Mouse (Mus musculus) retina, postnatal 7 days (tissue): ENCODE data around the gene Tnfrsf4.

Experiments used
- DNase-seq: peaks from one replicate; pipeline ENCODE4 v3.0.0-alpha.2; 2012; ENCODE audit warnings: low read depth, low spot score

The Tnfrsf4 gene

DNA sequence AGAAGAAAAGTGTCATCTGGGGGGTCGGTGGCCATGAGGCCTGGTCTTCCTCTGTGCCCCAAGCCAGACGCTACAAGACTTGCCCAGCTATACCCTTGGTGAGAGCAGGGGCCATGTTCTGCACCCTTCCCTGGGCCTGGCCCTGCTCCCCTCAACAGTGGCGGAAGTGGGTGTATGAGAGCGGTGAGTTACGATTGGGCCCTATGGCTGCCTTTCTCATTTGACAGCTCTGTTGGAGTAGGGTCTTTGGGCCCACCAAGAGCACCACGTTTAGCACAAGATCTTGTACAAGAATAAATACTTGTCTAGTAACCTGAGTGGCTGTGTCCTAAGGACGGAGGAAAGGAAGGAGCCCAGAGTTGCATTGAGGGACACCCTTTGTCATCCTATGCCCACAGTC, 14.9 kb downstream of the Tnfrsf4 start:
- DNase-seq = no peak

DNA sequence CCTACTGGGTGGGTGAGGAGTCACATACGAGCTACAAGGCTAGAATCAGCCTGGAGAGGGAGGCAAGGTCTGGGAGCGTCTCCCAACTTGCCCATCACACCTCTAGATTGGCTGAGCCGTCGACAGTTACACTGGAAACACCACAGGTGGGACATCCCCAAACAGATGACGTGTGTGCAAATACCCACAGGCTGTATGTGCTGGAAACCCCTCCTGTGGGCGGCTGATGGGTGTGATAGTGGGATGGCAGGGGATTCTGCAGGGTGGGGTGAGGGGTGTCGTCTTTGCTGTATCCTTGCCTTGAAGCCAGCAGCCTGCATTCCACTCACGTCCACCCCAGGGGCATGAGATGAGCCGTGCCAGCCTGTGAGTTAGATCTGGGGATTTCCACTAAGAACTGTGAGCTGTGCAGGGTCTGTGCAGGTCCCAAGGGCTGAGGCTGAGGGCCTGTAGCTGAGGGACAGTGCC, 17.0 kb downstream of the Tnfrsf4 start:
- DNase-seq = no peak

DNA sequence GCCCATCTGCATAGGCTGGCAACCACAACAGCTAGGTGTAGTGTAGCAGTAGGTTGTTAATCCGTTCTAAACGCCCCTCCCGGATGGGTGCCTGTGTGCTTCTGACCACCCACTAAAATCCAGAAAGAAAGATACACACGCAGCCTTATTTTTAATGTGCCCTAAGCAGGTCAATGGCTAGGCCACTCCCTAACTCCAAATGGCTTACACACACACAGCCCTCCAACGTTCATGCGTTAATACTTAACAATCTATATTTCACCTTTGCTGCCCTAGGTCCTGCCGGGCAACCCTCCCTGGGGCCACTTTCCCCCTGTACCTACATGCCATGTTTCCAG, 17.6 kb downstream of the Tnfrsf4 start:
- no peak for DNase-seq

DNA sequence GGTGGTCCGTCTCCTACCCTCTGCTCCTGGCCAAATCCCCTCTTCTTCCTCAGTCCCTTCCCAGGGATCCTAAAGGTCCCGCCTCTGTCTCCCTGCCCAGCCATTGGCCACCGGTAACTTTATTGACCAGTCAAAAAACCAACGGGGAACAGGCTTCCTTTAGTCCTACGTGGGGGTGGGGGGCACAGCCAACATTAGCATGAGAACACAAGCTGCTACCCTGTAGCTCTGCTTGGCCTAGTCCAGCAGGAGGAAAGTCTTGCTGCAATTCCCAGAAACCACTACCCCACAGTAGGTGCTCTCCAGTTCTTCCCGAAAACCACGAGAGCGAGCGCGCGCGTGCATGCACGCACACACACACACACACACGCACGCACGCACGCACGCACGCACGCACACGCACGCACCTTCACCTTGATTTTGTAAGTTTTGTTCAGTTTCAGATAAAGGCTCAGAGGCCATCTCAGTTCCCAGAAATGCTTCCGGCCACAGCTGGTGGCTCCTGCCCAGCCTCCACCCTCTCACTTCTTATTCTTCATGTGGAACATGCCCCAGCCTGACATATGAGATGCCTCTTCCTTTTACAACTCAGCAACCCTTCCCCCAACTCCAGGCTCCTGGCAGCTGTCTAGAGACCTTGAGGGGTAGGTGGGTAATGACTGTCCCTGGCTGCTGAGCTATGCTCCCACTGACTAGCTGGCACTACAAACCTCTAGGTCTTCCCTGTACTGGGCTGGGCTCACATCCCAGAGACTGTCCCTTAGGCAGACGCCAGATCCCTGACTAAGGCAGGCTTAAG, 18.1 kb downstream of the Tnfrsf4 start:
- DNase-seq = peak; percentile 59

DNA sequence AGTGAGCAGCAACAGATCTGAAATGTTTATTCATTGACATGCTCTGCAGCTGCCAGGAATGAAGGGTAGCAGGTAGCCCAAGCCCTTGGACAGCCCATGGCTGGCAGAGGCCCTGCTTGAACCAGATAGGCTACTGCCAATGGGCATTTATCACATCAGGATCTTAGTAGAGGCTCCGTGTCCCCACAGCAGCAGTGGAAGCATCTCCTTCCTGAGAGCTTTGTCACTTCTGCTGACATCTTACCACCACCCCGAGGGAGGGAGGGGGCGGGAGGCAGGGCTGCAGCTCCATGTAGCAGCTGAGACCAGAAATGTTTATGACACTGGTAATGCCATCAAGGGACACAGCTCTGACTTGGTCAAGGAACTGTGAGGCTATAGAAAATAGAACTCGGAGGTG, 19.2 kb downstream of the Tnfrsf4 start:
- DNase-seq = no peak

DNA sequence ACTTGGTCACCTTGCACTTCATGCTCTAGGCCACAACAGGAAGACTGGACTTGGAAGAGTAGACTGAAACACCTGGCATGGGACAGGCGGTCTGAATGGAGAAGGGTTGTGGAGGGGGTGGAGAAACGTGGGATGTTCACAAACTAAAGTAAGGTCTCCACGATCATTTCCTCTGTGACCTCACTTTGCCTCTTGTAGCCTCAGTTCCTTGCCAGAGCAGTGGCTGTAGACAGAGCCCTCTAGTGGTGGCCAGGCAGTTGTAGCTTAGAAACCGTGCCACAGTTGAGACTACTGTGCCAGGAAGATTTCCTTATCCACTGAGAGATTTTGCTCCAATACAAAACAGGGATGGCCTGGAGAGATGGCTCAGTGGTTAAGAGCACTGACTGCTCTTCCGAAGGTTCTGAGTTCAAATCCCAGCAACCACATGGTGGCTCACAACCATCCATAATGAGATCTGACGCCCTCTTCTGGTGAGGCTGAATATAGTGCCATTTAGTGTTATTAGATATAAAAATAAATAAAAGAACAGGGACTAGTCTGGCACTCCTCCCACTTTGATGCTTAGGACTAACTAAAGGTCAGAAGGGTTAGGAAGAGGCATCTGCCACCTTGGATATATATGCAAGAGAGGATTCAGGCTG, 20.0 kb downstream of the Tnfrsf4 start:
- DNase-seq = peak; percentile 35

DNA sequence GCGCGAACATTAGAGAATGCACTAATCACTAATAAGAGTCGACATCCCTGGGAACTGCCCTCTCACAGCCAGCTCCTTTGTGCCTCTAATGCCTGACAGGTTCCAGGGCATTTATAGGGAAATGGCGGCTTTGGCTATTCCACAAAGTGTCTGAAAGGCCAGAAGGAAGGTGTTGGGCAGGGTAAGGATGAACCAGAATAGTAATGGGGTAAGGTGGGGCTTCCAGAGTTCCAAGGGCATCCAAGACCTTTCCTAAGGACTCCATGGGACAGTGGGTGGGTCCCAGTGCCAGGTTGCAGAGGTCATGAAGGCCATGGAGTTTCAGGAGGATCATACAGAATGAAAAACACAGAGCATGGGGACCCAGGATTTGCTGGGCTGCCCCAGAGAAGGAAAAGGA, 20.7 kb downstream of the Tnfrsf4 start:
- DNase-seq = no peak

DNA sequence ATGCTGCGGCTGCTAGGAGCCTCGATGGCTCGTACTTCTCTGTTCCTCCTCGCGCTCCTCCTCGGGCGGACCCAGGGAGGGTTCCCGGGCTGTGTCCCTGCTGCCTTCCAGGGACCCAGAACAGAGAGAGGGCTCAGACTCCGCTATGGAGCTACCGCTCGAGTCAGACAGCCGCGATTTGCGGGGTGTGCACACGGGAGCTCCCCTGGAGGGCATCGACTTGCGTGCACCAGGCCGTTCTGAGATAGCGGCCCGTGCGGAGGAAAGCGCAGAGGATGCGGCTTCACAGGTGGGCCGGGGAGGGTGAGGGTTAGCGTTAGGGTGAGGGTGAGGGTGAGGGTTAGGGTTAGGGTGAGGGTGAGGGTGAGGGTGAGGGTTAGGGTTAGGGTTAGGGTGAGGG, 21.3 kb downstream of the Tnfrsf4 start:
- DNase-seq = no peak

DNA sequence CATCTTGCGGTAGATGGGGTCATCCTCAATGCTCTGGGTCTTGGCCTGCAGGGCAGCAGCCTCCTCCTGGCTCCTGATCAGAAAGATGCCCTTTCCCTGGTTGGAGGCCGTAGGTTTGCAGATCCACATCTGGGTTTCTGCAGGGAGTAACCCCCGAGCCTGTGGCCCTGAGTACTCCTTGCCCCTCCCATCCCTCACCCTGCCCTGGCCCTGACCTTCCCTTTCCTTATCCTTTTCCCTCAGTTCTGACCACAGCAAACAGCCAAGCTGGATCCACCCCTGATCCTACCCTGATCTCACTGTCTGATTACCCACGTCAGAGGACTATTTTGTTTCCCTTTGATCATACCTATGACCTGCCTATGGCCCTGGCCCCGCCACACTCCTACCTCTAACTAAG, 31.1 kb downstream of the Tnfrsf4 start:
- DNase-seq = no peak

DNA sequence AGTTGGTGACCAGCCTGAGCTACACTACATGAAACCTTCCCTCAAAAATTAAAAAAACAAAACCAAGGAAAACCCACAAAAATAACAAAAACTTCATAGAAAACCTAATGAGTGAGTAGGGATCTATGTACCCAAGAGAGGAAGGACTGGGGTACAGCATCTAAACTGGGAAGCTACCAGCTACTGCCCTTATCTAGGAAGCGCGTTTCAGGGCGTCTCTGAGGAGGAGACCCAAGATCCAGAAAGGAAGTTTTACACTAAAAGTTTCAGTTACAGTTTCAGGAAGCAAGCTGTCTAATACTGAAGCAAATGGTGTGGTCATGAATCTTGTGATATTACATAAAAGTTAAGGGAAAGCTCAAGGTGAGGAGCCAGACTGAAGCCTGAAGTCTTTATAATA, 36.1 kb downstream of the Tnfrsf4 start:
- DNase-seq = no peak

DNA sequence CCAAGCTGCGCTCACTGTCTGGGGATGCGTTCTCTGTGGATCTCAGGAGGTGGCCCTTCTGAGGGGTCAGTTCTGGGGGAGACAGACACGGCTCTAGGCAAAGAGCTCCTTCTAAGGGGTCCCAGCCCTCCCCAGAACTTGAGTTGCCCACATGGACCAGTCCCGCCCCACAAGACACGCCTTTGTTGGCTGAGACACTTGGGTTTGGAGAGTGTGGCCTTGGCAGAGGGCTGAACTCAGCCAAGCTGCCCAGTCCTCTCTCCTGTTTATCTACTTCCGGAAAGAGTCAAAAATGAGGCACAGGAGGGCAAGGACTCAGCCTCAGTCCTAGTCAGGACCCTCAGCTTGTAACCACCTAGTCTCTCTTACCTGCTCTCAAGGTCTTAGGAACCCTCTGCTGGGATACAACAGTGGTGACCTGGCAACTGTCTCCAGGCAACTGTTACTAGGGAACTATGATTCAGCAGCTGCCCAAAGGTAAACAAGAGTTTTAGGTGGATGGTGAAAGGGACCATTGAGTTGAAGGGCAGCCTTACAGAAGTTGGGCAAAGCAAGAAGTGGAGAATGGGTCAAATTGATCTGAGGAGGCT, 36.8 kb downstream of the Tnfrsf4 start:
- DNase-seq = no peak

DNA sequence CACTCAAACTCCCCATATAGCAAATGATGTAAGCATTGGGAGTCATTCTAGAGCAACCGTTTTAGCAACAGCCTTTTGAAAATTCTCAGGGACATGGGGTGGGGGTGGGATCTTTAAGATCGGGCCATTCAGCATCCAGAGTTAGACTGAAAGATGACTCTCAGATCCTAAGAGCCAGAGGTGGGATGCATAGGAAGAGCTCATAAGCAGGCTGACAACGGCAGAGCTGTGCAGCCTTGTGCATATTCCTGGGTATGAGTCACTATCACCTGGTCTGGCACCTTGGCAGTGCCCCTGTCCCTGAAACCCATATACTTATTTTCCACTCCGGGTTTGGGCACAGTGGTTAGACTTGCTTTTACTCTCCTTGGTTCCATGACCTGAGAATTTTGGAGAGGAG, 39.5 kb downstream of the Tnfrsf4 start:
- DNase-seq = no peak

DNA sequence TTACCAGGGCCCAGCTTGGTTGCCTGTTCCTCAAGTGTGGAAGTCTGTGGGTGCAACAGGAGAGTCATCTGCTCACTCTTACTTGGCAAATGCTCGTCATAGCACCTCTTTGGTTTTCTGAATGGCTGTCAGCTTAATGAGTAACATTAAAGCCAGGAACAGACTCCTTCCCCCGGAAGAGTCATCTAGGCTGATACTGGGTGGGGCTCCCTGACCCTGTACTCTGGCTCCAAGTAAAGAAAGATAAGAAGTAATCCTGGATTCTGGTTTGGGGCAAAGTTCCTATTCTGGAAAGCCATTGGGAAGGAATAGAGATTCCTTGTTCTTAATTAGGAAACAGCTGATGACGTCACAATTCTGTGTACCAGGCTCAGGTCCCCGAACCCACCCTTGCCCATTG, 40.5 kb downstream of the Tnfrsf4 start:
- DNase-seq = no peak

DNA sequence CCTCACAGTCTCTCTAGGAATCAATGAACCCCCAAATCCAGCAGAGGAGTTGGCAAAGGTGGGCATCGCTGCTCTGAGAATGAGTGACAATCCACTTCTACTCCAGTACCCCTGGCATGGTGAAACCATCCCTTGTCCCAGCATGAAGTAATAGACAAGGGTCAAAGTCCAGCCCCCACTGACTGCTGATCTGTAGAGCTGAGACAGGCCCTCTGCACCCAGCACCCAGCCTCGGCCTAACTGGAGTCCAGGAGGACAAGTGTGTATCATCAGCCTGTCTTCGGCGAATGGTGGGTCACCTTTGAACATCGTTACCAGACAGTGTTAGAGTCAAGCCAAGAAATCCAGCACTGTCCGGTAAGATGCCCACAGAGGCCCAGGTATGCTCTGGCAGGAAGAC, 41.0 kb downstream of the Tnfrsf4 start:
- DNase-seq = no peak

DNA sequence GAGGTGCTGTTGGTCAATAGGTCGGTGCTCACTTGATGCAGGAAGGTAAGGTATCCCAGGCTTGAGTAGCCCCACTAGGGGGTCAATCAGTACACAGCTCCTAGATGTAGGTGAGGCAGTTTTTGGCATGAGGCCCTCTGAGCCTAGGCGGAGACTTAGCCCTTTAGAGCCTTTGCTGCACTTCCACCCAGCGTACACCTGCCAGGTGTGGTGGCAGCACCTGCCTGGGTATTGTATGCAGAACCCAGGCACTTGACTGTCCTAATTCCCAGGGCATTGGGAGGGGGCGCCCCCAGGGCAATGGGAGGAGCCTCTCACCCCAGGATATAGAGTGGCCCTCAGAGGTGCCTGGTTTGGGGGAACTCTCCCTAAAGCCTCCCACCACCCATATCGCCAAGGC, 41.5 kb downstream of the Tnfrsf4 start:
- no peak for DNase-seq

DNA sequence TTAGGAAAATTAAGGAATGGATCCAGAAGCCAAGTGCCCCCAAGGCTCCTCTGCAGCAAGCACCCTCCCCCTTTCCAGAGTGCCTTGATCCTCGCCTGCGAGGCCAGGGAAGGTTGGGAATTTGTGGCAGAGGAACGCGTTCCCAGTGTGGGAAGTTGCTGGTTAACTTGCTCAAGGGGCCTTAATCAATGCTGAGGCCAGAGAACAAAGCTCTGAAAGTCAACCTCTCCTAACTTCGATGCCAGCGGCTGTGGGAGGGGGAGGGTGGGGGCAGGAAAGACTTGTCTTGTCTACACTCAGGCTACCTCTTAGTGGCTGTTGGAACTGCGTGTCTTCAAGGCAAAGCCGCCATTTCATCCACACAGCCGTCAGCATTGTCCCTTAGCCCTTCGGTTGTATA, 44.1 kb downstream of the Tnfrsf4 start:
- DNase-seq = no peak

DNA sequence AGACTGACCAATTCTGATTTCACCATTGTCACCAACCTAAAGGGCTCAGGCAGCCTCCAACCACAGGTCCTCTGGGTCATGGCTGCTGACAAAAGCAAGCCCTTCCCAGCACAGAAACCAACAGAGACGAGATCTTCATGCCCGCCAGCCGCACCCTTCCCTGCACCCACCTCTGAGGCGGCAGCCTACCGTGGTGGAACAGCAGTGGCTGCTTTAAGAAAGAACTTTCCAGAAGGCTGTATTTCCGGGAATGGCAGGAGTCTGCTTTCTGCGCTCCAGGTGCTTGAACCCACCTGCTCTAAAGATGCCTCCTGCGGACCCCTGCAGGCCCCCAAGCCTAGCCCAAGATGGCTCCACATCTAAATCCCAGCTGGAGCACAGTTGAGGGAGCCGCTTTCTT, 45.2 kb downstream of the Tnfrsf4 start:
- no peak for DNase-seq

DNA sequence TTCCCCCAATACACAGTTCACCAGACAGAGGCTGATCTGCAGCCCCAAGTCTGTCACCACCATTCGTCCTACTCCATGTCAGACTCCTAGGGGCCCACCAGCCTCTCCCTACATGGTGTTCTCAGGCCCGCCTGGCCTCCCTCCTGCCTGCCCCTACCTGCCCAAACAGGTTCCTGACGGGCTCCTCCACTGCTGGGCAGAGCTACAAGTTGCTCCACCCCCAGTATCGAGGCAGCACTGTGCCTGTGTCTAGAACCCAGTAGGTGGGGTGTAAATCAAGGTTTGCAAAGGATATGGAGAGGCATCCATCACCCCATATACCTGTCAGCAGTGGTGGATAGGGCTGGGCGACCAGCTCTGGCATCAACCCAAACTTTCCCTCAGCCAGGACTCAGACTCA, 45.6 kb downstream of the Tnfrsf4 start, which contains the start of gene Ttll10:
Gene Ttll10 (minus strand): TSS at position 154 of the 400 bp plus-strand sequence.
- no peak for DNase-seq

DNA sequence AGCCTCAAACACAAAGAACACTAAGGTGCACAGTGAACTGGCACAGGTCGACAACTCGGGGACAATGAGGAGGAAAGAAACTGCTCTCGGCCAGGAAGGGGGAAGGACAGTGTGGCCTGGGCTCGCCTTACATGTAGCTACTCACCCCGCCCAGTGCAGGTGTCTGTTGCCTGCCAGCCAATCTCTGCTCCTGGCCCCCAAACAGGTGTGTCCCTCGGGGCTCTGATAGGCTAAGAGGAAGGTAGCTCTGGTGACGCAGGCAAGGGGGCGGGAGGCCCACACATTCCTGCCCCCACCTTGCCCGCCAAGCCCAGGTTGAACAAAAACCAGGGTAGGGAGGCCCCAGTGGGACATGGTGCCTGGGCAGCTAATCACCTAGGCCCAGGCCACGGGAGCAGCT, 46.1 kb downstream of the Tnfrsf4 start:
- DNase-seq = no peak

DNA sequence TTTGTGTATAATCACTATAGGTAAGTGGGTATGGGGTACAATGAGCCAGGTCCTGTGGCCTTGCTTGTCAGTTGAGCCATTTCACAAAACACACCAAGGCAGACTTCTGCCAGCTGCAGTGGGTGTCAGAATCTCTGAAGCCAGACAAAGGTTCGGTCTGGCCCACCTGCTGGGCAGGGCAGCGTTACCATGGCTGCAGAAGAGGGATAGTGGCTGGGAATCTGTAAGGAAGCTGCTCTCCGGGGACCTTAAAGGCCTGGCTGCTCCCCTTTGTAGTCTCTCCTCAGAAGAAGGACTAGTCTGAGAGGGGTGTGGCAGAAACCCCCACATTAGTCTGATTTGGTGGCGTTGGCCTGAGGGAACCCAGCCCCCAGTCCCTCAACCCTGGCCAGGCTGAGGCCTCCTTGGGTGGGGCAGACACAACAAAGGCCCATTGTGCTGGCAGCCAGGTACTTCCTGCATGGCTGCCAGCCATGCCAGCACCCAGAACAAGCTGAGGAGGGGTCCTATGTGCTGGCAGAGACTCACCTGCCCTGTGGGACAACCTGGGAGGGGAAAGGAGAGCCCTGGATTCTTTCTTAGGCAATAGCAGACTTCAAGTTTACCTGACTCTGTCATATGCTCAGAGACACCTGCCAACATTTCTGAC, 50.3 kb downstream of the Tnfrsf4 start:
- no peak for DNase-seq

DNA sequence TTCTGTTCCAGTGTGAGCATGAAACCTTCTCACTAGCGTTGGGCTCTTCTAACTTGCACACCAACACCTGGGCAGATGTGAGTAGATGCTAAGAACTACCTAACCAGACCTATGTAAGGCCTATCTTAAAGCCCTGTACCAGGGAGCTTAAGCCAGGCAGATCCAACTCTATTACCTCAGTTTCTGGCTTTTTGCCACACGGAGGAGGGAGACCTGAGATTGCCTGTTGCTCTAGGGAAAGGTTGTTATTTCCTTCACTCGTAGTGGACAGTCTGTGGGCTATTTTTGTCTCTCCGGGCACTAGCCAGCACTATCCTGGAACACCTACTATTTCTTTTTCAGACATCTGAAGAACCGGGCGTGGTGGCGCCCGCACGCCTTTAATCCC, 50.9 kb downstream of the Tnfrsf4 start:
- DNase-seq = no peak

DNA sequence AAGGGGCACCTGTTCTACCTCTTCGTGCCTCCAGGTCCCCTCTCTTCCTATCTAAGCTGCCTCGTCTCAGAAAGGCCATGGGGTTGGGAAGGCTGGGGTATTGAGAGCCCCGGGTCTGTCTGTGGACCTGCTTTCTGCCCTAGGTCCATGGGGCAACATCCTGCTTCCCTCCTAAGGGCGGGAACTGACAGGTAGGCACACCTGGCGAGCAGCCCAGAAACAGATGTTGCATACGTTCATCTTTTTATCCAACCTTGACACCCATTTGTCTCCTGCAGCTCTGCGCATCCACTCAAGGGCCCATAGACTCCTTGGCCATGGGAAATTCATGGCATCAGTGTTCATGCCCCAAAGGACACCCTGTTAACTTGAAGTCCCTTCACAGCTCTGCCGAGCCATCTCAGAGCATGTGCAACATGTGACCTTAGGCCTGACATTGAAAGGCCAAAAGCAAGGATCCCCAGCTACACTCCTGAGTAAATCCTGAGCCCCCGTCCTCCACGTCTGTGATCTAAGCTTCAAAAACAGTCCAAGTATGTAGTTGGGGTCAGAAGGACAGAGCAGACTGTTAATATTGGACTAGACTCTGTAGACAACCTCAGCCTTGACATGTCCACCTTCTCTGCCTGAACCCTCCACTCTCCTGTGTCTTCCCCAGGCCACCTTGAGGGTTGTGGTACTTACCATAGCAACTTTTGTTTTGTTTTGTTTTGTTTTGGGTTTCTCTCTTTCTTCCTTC, 51.7 kb downstream of the Tnfrsf4 start:
- no peak for DNase-seq
